Mouse (Mus musculus): ENCODE results near the gene Csnk1g2.
A peak's percentile ranks its signal among the peaks of the same experiment; 100 is the strongest.

The Csnk1g2 gene

DNA sequence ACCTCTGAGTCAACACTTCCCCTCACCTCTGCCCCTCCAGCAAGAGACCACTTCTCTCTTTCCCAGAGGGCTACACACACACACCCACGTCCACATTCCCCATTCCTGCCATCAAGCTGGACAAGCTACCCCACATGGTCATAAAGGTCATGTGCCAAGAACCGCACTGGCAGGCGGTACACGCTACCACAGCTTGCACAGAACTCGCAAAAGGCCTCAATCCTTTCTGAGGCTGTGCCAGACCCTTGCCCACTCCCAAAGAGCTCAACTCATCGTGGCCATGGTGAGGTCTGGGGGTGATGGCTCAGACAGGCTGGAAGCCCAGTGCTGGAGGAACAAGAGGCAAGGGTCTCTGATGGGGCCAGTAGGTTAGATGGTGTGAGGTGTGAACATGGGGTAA lies 32.2 kb downstream of the Csnk1g2 start:
- TF ChIP-seq NANOG (IDR thresholded peaks at IDR 0.05; ENCODE audit: borderline replicate concordance, low read length): no peak
- TF ChIP-seq POU5F1 (IDR thresholded peaks at IDR 0.05; ENCODE audit: borderline replicate concordance, low read length): no peak
- TF ChIP-seq CTCF (conservative IDR thresholded peaks at IDR 0.05; ENCODE audit: low read length): no peak
- Histone ChIP-seq H3K4me3 (replicated peaks; ENCODE audit: low read length) (peak overlapping the region; percentile 93), H3K36me3 (ENCODE audit: insufficient read depth, low read length) (peaks cover 50% of the 10 kb centered on the region), H3K9me3 (ENCODE audit: low read length) (no peaks in the 10 kb centered on the region), H3K27me3 (ENCODE audit: insufficient read depth, low read length) (no peaks in the 10 kb centered on the region), H3K4me1 (replicated peaks; ENCODE audit: low read depth, low read length) (peaks cover 89% of the 10 kb centered on the region)

DNA sequence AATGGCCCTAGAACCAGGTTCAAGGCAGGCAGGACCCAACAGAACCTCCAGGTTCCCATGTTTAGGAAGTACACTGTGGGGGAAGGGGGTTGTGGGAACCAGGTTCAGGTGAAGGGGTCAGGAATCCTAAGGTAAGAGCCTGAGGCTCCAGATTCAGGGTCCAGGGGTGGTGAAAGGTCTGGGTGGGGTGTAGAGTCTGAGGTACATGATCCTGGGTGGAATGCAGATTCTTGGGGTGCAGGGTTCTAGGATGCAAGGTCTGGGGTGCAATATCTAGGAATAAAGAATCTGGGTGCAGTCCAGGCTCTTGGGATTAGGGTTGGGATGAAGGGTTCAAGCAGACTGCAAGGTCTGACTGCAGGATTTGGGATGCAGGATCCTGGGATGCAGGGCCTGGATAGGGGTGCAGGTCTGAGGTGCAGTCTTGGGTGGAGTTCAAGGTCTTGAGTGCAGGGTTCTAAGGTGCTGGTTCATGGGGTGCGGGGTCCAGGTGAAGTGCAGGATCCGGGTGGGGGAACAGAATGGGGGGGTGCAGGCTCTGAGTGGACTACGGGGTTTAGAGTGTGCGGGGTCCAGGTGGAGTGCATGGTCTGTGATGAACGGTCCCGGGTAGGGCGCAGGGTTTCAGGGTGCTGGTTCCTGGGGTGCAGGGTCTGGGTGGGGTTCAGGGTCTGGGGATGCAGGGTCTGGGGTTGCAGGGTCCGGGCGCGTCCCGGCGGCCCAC lies 32.9 kb downstream of the Csnk1g2 start:
- H3K4me1 ChIP-seq (replicated peaks; ENCODE audit: low read depth, low read length): peaks cover 85% of the 10 kb centered on the region
- TF ChIP-seq POU5F1 (IDR thresholded peaks at IDR 0.05; ENCODE audit: borderline replicate concordance, low read length) (no peak), CTCF (conservative IDR thresholded peaks at IDR 0.05; ENCODE audit: low read length) (no peak), NANOG (IDR thresholded peaks at IDR 0.05; ENCODE audit: borderline replicate concordance, low read length) (no peak)
- peaks cover 44% of the 10 kb centered on the region for H3K36me3 ChIP-seq (ENCODE audit: insufficient read depth, low read length)
- H3K27me3 ChIP-seq (ENCODE audit: insufficient read depth, low read length): no peaks in the 10 kb centered on the region
- no peaks in the 10 kb centered on the region for H3K9me3 ChIP-seq (ENCODE audit: low read length)
- H3K4me3 ChIP-seq (replicated peaks; ENCODE audit: low read length): peak overlapping the region; percentile 93

DNA sequence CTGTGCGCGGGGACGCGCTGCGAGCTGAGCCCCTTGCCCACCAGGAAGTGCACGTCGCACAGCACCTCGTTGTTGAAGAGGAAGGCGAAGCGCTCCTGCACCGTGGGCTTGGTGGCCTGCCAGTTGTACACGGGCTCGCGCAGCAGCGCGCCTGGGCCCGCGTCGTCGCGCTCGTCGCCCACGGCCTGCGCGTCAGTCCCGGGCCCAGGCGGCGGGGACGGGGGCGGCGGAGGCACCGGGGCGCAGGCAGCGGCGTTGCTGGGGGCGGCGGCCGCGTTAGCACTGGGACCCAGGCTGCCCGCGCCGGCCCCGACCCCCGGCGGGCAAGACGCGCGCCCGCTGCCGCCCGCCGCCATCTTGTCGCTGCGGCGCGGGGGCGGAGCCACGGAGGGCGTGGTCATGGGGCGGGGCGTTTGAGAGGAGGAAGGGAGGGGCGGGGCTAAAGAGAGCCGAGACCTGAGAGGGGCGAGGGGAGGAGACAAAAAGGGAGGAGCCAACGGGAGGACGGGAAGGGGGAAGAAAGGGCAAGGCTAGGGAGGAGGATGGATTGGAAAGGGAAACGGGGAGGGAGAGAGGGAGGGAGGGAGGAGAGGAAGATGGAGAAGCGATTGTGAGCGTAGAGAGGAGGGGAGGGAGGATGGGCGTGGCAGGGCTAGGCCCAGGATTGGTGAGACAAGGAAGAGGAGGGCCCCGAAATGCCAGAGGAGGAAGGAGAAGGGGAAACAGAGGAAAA lies 33.7 kb downstream of the Csnk1g2 start:
- H3K4me1 ChIP-seq (replicated peaks; ENCODE audit: low read depth, low read length): peaks cover 85% of the 10 kb centered on the region
- no peaks in the 10 kb centered on the region for H3K9me3 ChIP-seq (ENCODE audit: low read length)
- peak overlapping the region; percentile 93 for H3K4me3 ChIP-seq (replicated peaks; ENCODE audit: low read length)
- H3K36me3 ChIP-seq (ENCODE audit: insufficient read depth, low read length): peaks cover 36% of the 10 kb centered on the region
- H3K27me3 ChIP-seq (ENCODE audit: insufficient read depth, low read length): no peaks in the 10 kb centered on the region
- TF ChIP-seq NANOG (IDR thresholded peaks at IDR 0.05; ENCODE audit: borderline replicate concordance, low read length) (no peak), POU5F1 (IDR thresholded peaks at IDR 0.05; ENCODE audit: borderline replicate concordance, low read length) (no peak), CTCF (conservative IDR thresholded peaks at IDR 0.05; ENCODE audit: low read length) (no peak)

DNA sequence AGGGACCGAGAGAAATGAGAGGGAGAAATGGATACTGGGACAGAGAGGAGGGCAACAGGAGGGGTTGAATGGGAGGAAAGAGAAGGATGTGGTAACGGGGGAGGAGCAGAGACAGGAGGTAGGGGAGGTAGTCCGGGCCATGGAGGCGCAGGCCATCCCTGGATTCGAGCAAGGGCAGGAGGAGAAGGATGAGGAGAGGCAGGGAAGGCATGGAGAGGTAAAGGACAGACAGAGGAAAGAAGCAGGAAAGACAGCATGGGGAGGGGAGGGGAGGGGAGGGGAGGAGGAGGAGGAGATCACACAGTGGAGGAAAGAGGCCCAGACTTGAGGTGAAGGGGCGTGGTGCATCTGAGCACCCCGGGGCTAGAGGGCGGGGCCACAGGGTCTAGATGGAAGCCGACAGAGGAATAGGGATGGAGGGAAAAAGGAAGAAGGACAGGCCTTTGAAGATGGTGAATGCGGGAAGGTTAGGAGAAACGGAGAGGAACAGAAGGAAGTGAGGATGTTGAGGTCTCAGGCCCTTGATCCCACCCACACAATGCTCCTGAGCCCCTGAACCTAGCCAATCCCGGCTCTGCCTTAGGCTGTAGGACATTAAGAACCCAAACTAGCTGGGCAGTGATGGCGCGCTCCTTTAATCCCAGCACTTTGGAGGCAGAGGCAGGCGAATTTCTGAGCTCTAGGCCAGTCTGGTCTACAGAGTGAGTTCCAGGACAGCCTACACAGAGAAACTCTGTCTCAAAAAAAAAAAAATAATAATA lies 34.4 kb downstream of the Csnk1g2 start, which contains the start of gene Btbd2:
Gene Btbd2, minus strand, starts transcription at position 209 of the 761 bp plus-strand sequence.
- peaks cover 29% of the 10 kb centered on the region for H3K36me3 ChIP-seq (ENCODE audit: insufficient read depth, low read length)
- H3K27me3 ChIP-seq (ENCODE audit: insufficient read depth, low read length): no peaks in the 10 kb centered on the region
- peak within 1 kb of the TSS; percentile 93 for H3K4me3 ChIP-seq (replicated peaks; ENCODE audit: low read length)
- TF ChIP-seq CTCF (conservative IDR thresholded peaks at IDR 0.05; ENCODE audit: low read length) (no peak), NANOG (IDR thresholded peaks at IDR 0.05; ENCODE audit: borderline replicate concordance, low read length) (no peak), POU5F1 (IDR thresholded peaks at IDR 0.05; ENCODE audit: borderline replicate concordance, low read length) (no peak)
- H3K4me1 ChIP-seq (replicated peaks; ENCODE audit: low read depth, low read length): peaks cover 80% of the 10 kb centered on the region
- no peaks in the 10 kb centered on the region for H3K9me3 ChIP-seq (ENCODE audit: low read length)

DNA sequence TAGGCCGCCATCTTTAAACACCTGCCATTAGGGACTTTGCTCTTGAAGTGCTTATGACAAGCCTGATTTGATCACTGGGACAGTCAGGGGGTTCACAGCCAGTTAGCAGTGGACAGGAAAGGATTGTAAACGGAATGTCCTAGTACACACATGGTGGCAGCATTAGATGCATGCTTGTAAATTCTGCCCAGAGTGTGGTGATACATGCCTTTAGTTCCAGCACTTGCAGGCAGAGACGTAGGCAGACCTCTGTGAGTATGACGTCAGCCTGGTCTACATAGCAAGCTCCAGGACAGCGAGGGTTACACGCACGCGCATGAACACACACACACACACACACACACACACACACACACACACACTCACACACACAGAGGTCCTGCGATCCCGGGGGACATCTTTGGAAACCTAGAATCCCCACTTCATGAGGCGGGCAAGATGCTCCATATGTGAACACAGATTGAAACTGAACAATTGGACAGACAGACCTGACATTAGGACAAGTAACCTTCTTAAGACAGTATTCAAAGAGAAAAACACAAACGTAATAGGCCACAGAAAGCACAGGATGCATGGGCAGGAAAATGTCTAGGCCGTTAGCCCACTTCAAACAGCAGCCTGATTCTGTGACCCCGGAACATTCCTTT lies 35.7 kb downstream of the Csnk1g2 start:
- no peaks in the 10 kb centered on the region for H3K27me3 ChIP-seq (ENCODE audit: insufficient read depth, low read length)
- peaks cover 77% of the 10 kb centered on the region for H3K4me1 ChIP-seq (replicated peaks; ENCODE audit: low read depth, low read length)
- no peak for TF ChIP-seq POU5F1 (IDR thresholded peaks at IDR 0.05; ENCODE audit: borderline replicate concordance, low read length)
- TF ChIP-seq CTCF (conservative IDR thresholded peaks at IDR 0.05; ENCODE audit: low read length): no peak
- TF ChIP-seq NANOG (IDR thresholded peaks at IDR 0.05; ENCODE audit: borderline replicate concordance, low read length): no peak
- peaks cover 17% of the 10 kb centered on the region for H3K36me3 ChIP-seq (ENCODE audit: insufficient read depth, low read length)
- 0 out of 2 replicates have a peak overlapping the region, but pooled peaks have one; percentile 18 for H3K4me3 ChIP-seq (replicated peaks; ENCODE audit: low read length)
- no peaks in the 10 kb centered on the region for H3K9me3 ChIP-seq (ENCODE audit: low read length)

DNA sequence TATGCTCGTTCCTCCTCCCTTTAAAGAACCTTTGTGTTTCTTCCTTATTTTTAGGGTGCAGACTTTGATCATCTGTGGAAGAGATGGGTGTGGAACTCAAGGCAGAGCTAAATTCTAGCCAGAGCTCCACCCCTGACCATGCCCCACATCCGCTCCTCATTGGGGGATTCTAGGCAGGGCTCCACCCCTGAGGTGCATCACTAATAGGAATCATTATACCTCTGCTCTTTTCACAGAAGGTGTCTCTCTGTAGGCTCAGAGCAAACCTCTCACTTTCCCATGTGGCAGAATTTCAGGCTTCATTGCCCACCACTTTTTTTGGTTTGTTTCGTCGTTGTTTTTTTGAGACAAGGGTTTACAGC lies 36.2 kb downstream of the Csnk1g2 start:
- no peak for TF ChIP-seq CTCF (conservative IDR thresholded peaks at IDR 0.05; ENCODE audit: low read length)
- no peak for TF ChIP-seq NANOG (IDR thresholded peaks at IDR 0.05; ENCODE audit: borderline replicate concordance, low read length)
- no peak for TF ChIP-seq POU5F1 (IDR thresholded peaks at IDR 0.05; ENCODE audit: borderline replicate concordance, low read length)
- Histone ChIP-seq H3K4me3 (replicated peaks; ENCODE audit: low read length) (peak overlapping the region; percentile 18; the same call in 1 of the 2 replicates), H3K9me3 (ENCODE audit: low read length) (no peaks in the 10 kb centered on the region), H3K36me3 (ENCODE audit: insufficient read depth, low read length) (peaks cover 13% of the 10 kb centered on the region), H3K27me3 (ENCODE audit: insufficient read depth, low read length) (no peaks in the 10 kb centered on the region), H3K4me1 (replicated peaks; ENCODE audit: low read depth, low read length) (peaks cover 77% of the 10 kb centered on the region)

DNA sequence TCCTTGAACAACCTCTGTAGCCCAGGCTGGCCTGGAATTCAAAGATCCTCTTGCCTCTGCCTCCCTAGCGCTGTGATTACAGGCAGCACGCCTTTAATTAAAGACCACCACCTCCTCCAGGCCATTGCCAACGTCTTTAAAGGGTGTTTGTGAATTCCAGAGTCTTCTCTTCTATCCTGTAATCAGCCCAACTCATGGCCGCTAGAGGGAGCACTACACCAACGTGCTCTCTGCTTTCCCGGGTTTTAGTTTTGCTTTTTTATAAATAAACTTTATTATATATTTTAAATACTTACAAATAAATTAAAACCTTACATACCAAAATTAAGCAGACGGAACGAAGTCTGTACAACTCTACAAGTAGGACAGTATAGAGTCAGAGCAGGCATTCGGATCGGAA lies 36.6 kb downstream of the Csnk1g2 start:
- H3K27me3 ChIP-seq (ENCODE audit: insufficient read depth, low read length): no peaks in the 10 kb centered on the region
- H3K36me3 ChIP-seq (ENCODE audit: insufficient read depth, low read length): peaks cover 10% of the 10 kb centered on the region
- H3K9me3 ChIP-seq (ENCODE audit: low read length): no peaks in the 10 kb centered on the region
- peaks cover 78% of the 10 kb centered on the region for H3K4me1 ChIP-seq (replicated peaks; ENCODE audit: low read depth, low read length)
- TF ChIP-seq POU5F1 (IDR thresholded peaks at IDR 0.05; ENCODE audit: borderline replicate concordance, low read length) (no peak), CTCF (conservative IDR thresholded peaks at IDR 0.05; ENCODE audit: low read length) (peak; percentile 87)
- peak overlapping the region; percentile 18; the same call in 1 of the 2 replicates for H3K4me3 ChIP-seq (replicated peaks; ENCODE audit: low read length)

DNA sequence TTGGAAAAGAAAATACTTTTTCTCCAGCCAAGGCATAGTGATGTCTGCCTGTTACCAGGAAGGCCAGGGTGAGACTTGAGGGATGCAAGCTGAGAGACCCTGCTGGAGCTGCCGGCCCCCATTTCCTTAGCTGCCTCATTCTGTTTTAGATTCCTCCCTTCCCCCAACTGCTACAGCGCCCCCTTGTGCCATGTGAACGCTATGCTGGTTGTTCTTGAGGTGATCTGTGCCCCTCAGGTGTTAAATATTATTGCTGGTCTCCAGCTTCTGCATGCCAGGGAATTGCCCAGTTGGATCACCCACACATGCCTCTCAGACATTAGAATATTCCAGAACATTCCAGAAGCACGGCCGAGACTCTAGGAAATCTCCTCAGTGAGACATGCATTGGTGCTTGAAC lies 38.5 kb downstream of the Csnk1g2 start:
- peaks cover 5% of the 10 kb centered on the region for H3K36me3 ChIP-seq (ENCODE audit: insufficient read depth, low read length)
- H3K27me3 ChIP-seq (ENCODE audit: insufficient read depth, low read length): no peaks in the 10 kb centered on the region
- no peak overlapping the region for H3K4me3 ChIP-seq (replicated peaks; ENCODE audit: low read length)
- no peak for TF ChIP-seq NANOG (IDR thresholded peaks at IDR 0.05; ENCODE audit: borderline replicate concordance, low read length)
- TF ChIP-seq POU5F1 (IDR thresholded peaks at IDR 0.05; ENCODE audit: borderline replicate concordance, low read length): no peak
- peak; percentile 91 for TF ChIP-seq CTCF (conservative IDR thresholded peaks at IDR 0.05; ENCODE audit: low read length)
- H3K9me3 ChIP-seq (ENCODE audit: low read length): no peaks in the 10 kb centered on the region
- H3K4me1 ChIP-seq (replicated peaks; ENCODE audit: low read depth, low read length): peaks cover 80% of the 10 kb centered on the region
